Mouse (Mus musculus) WW6 (cell line): ENCODE results near the gene Gm8693.
"Not testable (repeated sequence)": the region's sequence is repeated elsewhere in the genome, so short reads cannot be mapped to it uniquely, and the experiment has no call there.

Source experiments
- DNase-seq: peaks from one replicate; pipeline ENCODE4 v3.0.0-alpha.2; 2013; ENCODE audit warnings: low read depth, low spot score

Gene Gm8693

GRCm38 (mm10) chr7:22692217-22692616, at the start of gene Gm8693:
TSS of gene Gm8693 (minus strand) at chr7:22692317.
- not testable (repeated sequence) for DNase-seq

- DNase-seq: not testable (repeated sequence)
Observed at GRCm38 (mm10) chr7:22719610-22720009, 27.5 kb upstream of the Gm8693 start, which contains the start of gene Gm4567. TSS of gene Gm4567 (minus strand) at chr7:22719710.

- DNase-seq: not testable (repeated sequence)
Observed at GRCm38 (mm10) chr7:22657718-22658117, 34.4 kb downstream of the Gm8693 start, which contains the start of gene Vmn1r155. TSS of gene Vmn1r155 (plus strand) at chr7:22658018.
